Mouse (Mus musculus) erythroblast, embryonic 14.5 days (primary cell): ENCODE results near the gene Grm1.

Experiments used
- GATA1 ChIP-seq: IDR thresholded peaks from 2 replicates; pipeline ENCODE4 v1.6.1; 2012; ENCODE audit warnings: low read length, inconsistent platforms, mixed read lengths
- TAL1 ChIP-seq: IDR thresholded peaks from 3 replicates; pipeline ENCODE4 v1.6.1; 2012; ENCODE audit warnings: low read length, inconsistent platforms, mixed read lengths

DNA sequence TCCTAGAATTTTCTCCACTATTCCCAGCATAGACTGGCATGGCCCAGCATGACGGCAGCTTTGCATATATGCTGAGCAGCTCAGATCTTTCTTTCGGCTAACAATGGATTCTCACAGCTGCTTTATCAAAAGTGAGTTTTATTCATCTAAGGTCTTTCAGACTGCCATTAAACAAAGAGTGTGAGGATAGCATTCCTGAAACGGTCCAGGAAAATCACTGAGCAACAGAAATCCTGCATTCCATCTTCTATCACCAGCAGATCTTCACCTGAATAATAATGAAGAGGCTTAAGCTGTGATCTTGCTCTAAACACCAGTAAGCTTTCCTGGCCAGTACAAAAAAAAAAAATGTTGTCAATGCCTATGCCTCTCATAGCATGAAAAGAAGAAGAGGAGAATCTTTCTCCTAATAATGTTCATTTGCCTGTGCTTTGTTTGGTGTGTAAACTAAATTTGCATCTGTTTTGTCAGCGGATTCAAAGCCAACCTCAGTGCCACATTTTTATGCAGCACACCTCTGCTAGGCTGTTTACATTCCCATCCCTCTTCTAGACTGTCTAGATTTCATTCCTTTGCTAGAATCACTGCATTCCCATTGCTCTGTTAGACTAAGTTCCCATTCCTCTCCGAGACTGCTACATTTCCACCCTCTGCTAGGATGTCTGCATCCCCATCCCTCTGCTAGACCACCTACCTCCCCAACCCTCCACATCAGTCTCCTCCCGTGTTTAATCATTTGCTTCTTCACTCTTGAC, 56.2 kb downstream of the Grm1 start:
- TF ChIP-seq GATA1 (no peak), TAL1 (no peak)
